10 mouse cellular contexts compared by ENCODE assay signal in the genomic region with DNA sequence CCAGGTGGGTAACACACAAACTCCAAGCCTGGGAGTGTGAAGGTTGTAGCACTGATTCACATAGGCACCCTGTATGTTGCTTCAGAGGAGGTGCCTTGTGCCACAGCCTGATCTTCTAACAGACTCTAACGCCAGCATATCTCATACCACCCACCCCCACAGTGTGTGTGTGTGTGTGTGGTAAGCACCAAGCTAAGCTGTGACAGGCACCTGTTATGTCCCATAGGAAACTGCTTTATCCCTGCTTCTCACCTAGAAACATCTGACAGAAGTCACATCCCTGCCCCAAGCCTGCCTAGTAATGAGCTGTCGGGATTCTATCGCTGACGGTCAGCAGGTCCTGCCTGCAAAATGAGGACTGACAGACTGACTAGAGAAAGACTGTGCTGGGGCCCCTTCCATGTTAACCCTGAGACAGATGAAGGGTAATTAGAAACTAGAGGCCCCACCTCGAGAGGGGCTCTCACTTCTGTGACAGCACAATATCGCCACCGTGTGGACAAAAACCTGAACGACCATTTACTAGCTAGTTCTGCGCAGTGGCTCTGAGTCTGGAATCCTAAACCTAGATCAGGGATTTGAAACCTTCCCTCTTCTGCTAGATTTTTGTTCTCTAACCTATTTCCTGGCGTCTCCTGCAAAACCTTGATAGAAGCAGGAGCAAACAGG. TPM values are rescaled to one million over a fixed set of nuclear protein-coding genes. Genes with fewer than 3 reads are reported as not detected.
A peak's percentile ranks its signal among the peaks of the same experiment; 100 is the strongest.
DNase-seq lines count a peak whose midpoint lies in the region; ATAC-seq and TF ChIP-seq lines count a peak whose summit lies in the region.
"Had no signal": no experiment of that assay in that cellular context is flagged by ENCODE, and none has a peak within 500 bp of the region (broad histone marks: within the 10 kb centered on the region; RNA-seq: fewer than 3 reads in every experiment).

No protein-coding gene starts in this region.

- no peak for TF ChIP-seq EP300 in heart, postnatal 0 days (IDR thresholded peaks at IDR 0.05; ENCODE audit: low read depth)

- H3K27me3 ChIP-seq in embryonic facial prominence, embryonic 12.5 days, result peaks cover 6% of the 10 kb centered on the region; the same call in 1 of the 2 replicates
- H3K27me3 ChIP-seq in heart, postnatal 0 days (ENCODE audit: control insufficient read depth, insufficient read depth, low read length), result peaks cover 16% of the 10 kb centered on the region; the same call in 1 of the 2 replicates
- H3K27me3 ChIP-seq: stomach, embryonic 15.5 days had no signal

- H3K9ac ChIP-seq in embryonic facial prominence, embryonic 12.5 days, result no peak overlapping the region
- H3K9ac ChIP-seq in heart, postnatal 0 days (replicated peaks; ENCODE audit: low read depth, low read length), result no peak overlapping the region
- H3K9ac ChIP-seq: stomach, embryonic 15.5 days had no signal

- DNase-seq in adrenal gland, adult 2 months, result peak; percentile 40
- DNase-seq in heart, postnatal 0 days (ENCODE audit: low spot score), result peak; percentile 74
- DNase-seq in kidney, postnatal 14 days, result peak; percentile 72
- peak; percentile 22 to 56 for DNase-seq in lung, adult 18-20 months
- DNase-seq in retina, embryonic 14.5 days (ENCODE audit: low spot score), result peak; percentile 94
- DNase-seq in urinary bladder, postnatal 4 days (ENCODE audit: low spot score in 2 of 2), result peak; percentile 28 to 81

- H3K4me1 ChIP-seq in embryonic facial prominence, embryonic 12.5 days, result 0 out of 2 replicates have a peak, but pooled peaks cover 3% of the 10 kb centered on the region
- no peaks in the 10 kb centered on the region for H3K4me1 ChIP-seq in heart, postnatal 0 days (ENCODE audit: control insufficient read depth, insufficient read depth)

- no peak overlapping the region for H3K4me3 ChIP-seq in embryonic facial prominence, embryonic 12.5 days
- H3K4me3 ChIP-seq in heart, postnatal 0 days (ENCODE audit: low read depth, low read length), result no peak overlapping the region
- H3K4me3 ChIP-seq: stomach, embryonic 15.5 days had no signal

- no peaks in the 10 kb centered on the region for H3K36me3 ChIP-seq in embryonic facial prominence, embryonic 12.5 days
- H3K36me3 ChIP-seq in heart, postnatal 0 days (replicated peaks; ENCODE audit: control insufficient read depth, insufficient read depth, low read length), result no peaks in the 10 kb centered on the region
- H3K36me3 ChIP-seq: stomach, embryonic 15.5 days had no signal

- no peaks in the 10 kb centered on the region for H3K9me3 ChIP-seq in embryonic facial prominence, embryonic 12.5 days
- no peaks in the 10 kb centered on the region for H3K9me3 ChIP-seq in heart, postnatal 0 days (replicated peaks; ENCODE audit: control insufficient read depth, low read length)
- H3K9me3 ChIP-seq: stomach, embryonic 15.5 days had no signal

- H3K27ac ChIP-seq in embryonic facial prominence, embryonic 12.5 days, result no peak overlapping the region
- no peak overlapping the region for H3K27ac ChIP-seq in heart, postnatal 0 days (ENCODE audit: low read depth)
- H3K27ac ChIP-seq: stomach, embryonic 15.5 days had no signal

- ATAC-seq in CD4-positive, CD25-positive, alpha-beta regulatory T cell, adult 4 months, result peak; percentile 54
- ATAC-seq in embryonic facial prominence, embryonic 12.5 days (ENCODE audit: insufficient number of reproducible peaks, insufficient read depth, low FRiP score, low TSS enrichment), result no peak
- no peak; the same call in 1 of the 2 replicates for ATAC-seq in heart, postnatal 0 days (ENCODE audit: insufficient read depth, low read depth)

- WGBS in embryonic facial prominence, embryonic 12.5 days, result 12% methylated on average over 10 of the region's 10 CpGs
- 17% methylated on average over 10 of the region's 10 CpGs for WGBS in heart, postnatal 0 days

- TF ChIP-seq CTCF in heart, postnatal 0 days (IDR thresholded peaks at IDR 0.05; ENCODE audit: low read depth), result peak; percentile 75

- 0 out of 2 replicates have a peak overlapping the region, but pooled peaks have one; percentile 3 for H3K4me2 ChIP-seq in embryonic facial prominence, embryonic 12.5 days (replicated peaks)
- H3K4me2 ChIP-seq in heart, postnatal 0 days (ENCODE audit: low read depth, low read length), result no peak overlapping the region
- H3K4me2 ChIP-seq: stomach, embryonic 15.5 days had no signal

RNA-seq across cellular contexts. Expression of a gene that starts 45.4 kb away (rescaled TPM):
- polyA plus RNA-seq in CD4-positive, CD25-positive, alpha-beta regulatory T cell, adult 4 months (2017; shearing (Covaris generic)), result 1 to 10 TPM; 4.1 to 6.1 TPM
- 1 to 10 TPM in 1 of 2 experiments, under 1 TPM in 1; 0.48 to 1.5 TPM for total RNA-seq in adrenal gland, adult 2 months (2021)
- 0.41 and 1.2 TPM in 2 replicates for polyA plus RNA-seq in adrenal gland, adult 2 months (2012; rRNA removed)
- 12.5 and 13.0 TPM in 2 replicates for polyA plus RNA-seq in embryonic facial prominence, embryonic 12.5 days (2016; fragmentation: Nextera tagmentation; extraction: Ambion mirVana)
- 3.3 TPM in 2 replicates for total RNA-seq in heart, postnatal 0 days (2014; rRNA removed; ENCODE audit: low replicate concordance)
- polyA plus RNA-seq in heart, postnatal 0 days (2015; fragmentation: Nextera tagmentation; extraction: Ambion mirVana), result 0.23 and 0.60 TPM in 2 replicates
- total RNA-seq: gastrocnemius, adult 8-10 months had no signal

RNA-seq across cellular contexts. Expression of a gene that starts 55.8 kb away (rescaled TPM):
- polyA plus RNA-seq in CD4-positive, CD25-positive, alpha-beta regulatory T cell, adult 4 months (2017; shearing (Covaris generic)), result 1 to 10 TPM; 6.3 to 6.8 TPM
- 10 to 100 TPM; 33.6 to 60.4 TPM for total RNA-seq in adrenal gland, adult 2 months (2021)
- 16.7 and 17.7 TPM in 2 replicates for polyA plus RNA-seq in adrenal gland, adult 2 months (2012; rRNA removed)
- 7.7 and 9.7 TPM in 2 replicates for polyA plus RNA-seq in embryonic facial prominence, embryonic 12.5 days (2016; fragmentation: Nextera tagmentation; extraction: Ambion mirVana)
- total RNA-seq in heart, postnatal 0 days (2014; rRNA removed; ENCODE audit: low replicate concordance), result 30.1 and 31.6 TPM in 2 replicates
- polyA plus RNA-seq in heart, postnatal 0 days (2015; fragmentation: Nextera tagmentation; extraction: Ambion mirVana), result 4.3 and 5.4 TPM in 2 replicates

Comparison
In these comparisons a context has a peak if more than half of its experiments do, and no peak if none do; other contexts are left out.
1. DNase-seq: peak in every context shown above with its lines; median percentile 94 in retina, embryonic 14.5 days; 74 in heart, postnatal 0 days; 72 in kidney, postnatal 14 days; 54 in urinary bladder, postnatal 4 days; 40 in adrenal gland, adult 2 months; 39 in lung, adult 18-20 months.